Mouse (Mus musculus) hindbrain, postnatal 0 days (tissue): ENCODE data around the gene Elmo1. TPM values are rescaled to one million over a fixed set of nuclear protein-coding genes. Genes with fewer than 3 reads are reported as not detected.

Source experiments
- ATAC-seq: fragments of 200-750 bp; cut with Nextera tagmentation; 2 replicates; pipeline ENCODE4 v1.8.0; 2017; ENCODE audit warnings: mild to moderate bottlenecking, moderate TSS enrichment, moderate library complexity
- DNase-seq: peaks from one replicate; pipeline ENCODE4 v3.0.0-alpha.2; 2015; ENCODE audit warnings: low spot score
- H3K27ac ChIP-seq: fragments of 300-500 bp; sonication (generic); 2 replicates; pipeline ENCODE4 v1.5.1; 2014; ENCODE audit warnings: mild to moderate bottlenecking
- H3K27me3 ChIP-seq: fragments of 300-500 bp; sonication (generic); 2 replicates; pipeline ENCODE4 v1.6.1; 2014; ENCODE audit warnings: low read length, mixed read lengths; ENCODE audit not compliant: insufficient read depth
- H3K36me3 ChIP-seq: fragments of 300-500 bp; sonication (generic); 2 replicates; pipeline ENCODE4 v1.6.1; 2014; ENCODE audit warnings: low read length, mixed read lengths; ENCODE audit not compliant: insufficient read depth
- H3K4me1 ChIP-seq: fragments of 300-500 bp; sonication (generic); 2 replicates; pipeline ENCODE4 v1.6.1; 2014; ENCODE audit warnings: antibody characterized with exemption, low read length, mixed read lengths; ENCODE audit not compliant: insufficient read depth
- H3K4me2 ChIP-seq: fragments of 300-500 bp; sonication (generic); 2 replicates; pipeline ENCODE4 v1.6.1; 2014; ENCODE audit warnings: low read depth, mild to moderate bottlenecking, low read length, moderate library complexity, mixed read lengths
- H3K4me3 ChIP-seq: fragments of 300-500 bp; sonication (generic); 2 replicates; pipeline ENCODE4 v1.5.1; 2014; ENCODE audit warnings: low read length
- H3K9ac ChIP-seq: fragments of 300-500 bp; sonication (generic); replicated peaks from 2 replicates; pipeline ENCODE4 v1.6.1; 2014; ENCODE audit warnings: mild to moderate bottlenecking, low read length, moderate library complexity, mixed read lengths
- H3K9me3 ChIP-seq: fragments of 300-500 bp; sonication (generic); 2 replicates; pipeline ENCODE4 v1.6.1; 2016; ENCODE audit warnings: low read length, mixed read lengths
- CTCF ChIP-seq: IDR thresholded peaks from 2 replicates; pipeline ENCODE4 v1.5.1; 2016; ENCODE audit warnings: antibody characterized with exemption, control low read depth, low read depth
- WGBS: fragments of 180-500 bp; shearing (Covaris S2); extraction: QIAGEN DNeasy Blood & Tissue Kit; methylation state at CpG from one replicate; pipeline ENCODE4 v1.1.7; 2014; 5-methylcytosine and 5-hydroxymethylcytosine counted together
- polyA plus RNA-seq: library from polyadenylated mRNA; unstranded; fragments of >200 nt; fragmentation: Nextera tagmentation; extraction: Ambion mirVana; gene quantifications from 2 replicates; pipeline ENCODE4 v1.2.1, GENCODE M21; 2015
- total RNA-seq: library from RNA; depleted of rRNA; stranded (reverse); fragments of >200 nt; gene quantifications from 2 replicates; pipeline ENCODE4 v1.2.3, GENCODE M21; 2014

Elmo1 gene
- total and polyA plus RNA-seq, 2 experiments from 2014 or later, result 35.8 to 37.5 TPM

DNA sequence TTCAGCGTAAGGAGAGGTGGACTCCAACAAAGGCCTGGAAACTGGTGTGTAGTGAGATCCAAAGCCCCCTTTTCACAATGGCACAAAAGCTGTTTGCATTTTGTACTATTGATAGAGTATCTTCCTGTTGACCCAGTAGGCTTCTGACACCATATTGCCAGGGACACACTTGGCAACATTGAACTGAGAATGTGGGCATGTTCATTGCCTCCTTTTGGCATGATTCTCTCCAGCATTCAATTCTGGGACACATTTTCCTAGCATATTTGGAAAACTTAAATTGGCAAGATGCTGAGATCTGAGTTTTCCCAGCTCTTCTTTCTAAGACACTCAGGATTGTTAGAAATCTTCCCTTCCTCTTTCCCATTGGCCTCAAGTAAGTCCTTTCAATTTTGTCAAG is 377.0 kb downstream of the Elmo1 start:
- Histone ChIP-seq H3K4me2 (no peak overlapping the region), H3K4me3 (no peak overlapping the region), H3K27ac (no peak overlapping the region), H3K4me1 (no peaks in the 10 kb centered on the region), H3K36me3 (no peaks in the 10 kb centered on the region), H3K9me3 (no peaks in the 10 kb centered on the region), H3K27me3 (no peaks in the 10 kb centered on the region), H3K9ac (no peak overlapping the region)
- no peak for ATAC-seq
- 84% methylated on average over 1 of the region's 1 CpGs for WGBS
- DNase-seq, result no peak
- TF ChIP-seq CTCF, result no peak

DNA sequence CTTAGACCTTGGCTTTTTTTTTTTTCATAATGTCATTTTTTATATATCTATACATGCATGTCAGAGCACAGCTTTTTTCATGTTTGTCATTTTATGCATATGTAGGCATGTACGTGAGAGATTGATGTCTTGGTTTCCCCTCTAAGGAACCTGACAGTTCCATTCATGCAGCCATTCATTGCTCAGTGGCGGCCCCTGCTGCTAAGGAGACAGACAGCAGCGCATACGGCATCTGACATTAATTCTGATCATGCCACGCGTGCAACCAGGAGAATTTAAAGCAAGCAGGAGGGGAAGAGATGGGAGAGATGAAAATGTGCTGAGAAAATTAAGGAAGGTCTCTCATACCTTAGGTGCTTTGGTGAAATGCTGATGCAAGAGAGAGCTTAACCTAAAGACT is 381.3 kb downstream of the Elmo1 start:
- Histone ChIP-seq H3K36me3 (no peaks in the 10 kb centered on the region), H3K4me3 (peak overlapping the region; percentile 56), H3K4me2 (peak overlapping the region; percentile 74), H3K27me3 (no peaks in the 10 kb centered on the region), H3K4me1 (no peaks in the 10 kb centered on the region), H3K9me3 (no peaks in the 10 kb centered on the region), H3K9ac (peak overlapping the region; percentile 62; the same call in 1 of the 2 replicates), H3K27ac (peak overlapping the region; percentile 82)
- peak; percentile 70 for ATAC-seq
- peak; percentile 93 for TF ChIP-seq CTCF
- WGBS, result 2% methylated on average over 6 of the region's 6 CpGs
- peak; percentile 90 for DNase-seq

DNA sequence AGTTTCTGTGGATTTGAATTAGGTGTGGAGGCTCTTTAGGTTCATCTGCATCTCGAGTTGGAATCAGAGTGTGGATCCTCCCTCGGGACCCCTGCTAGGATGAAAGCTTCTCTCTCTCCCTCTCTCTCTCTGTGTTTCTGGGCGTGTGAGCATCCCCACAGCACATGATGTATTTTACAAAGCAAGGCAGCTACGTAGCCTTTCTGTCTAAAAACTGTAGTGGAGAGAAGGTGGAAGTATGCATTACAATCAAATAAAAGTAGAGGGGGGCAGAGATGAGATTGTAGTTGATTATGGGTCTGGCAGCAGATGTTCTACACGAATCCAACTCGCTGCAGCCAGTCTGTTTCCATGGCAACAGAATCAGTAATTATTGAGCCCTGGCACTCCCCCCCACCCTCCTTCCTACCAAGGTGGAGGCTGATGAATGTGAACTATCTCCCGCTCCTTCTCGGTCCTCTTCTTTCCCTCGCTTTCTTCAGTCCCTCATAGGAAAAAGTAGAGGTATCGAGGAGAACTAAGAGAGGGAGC is 382.0 kb downstream of the Elmo1 start:
- Histone ChIP-seq H3K4me1 (no peaks in the 10 kb centered on the region), H3K9me3 (no peaks in the 10 kb centered on the region), H3K27ac (peak overlapping the region; percentile 82), H3K36me3 (no peaks in the 10 kb centered on the region), H3K4me3 (peak overlapping the region; percentile 56), H3K9ac (peak overlapping the region; percentile 62), H3K4me2 (peak overlapping the region; percentile 74), H3K27me3 (no peaks in the 10 kb centered on the region)
- TF ChIP-seq CTCF, result no peak
- DNase-seq (peak; percentile 88), ATAC-seq (peak; percentile 85)
- 11% methylated on average over 10 of the region's 10 CpGs for WGBS

DNA sequence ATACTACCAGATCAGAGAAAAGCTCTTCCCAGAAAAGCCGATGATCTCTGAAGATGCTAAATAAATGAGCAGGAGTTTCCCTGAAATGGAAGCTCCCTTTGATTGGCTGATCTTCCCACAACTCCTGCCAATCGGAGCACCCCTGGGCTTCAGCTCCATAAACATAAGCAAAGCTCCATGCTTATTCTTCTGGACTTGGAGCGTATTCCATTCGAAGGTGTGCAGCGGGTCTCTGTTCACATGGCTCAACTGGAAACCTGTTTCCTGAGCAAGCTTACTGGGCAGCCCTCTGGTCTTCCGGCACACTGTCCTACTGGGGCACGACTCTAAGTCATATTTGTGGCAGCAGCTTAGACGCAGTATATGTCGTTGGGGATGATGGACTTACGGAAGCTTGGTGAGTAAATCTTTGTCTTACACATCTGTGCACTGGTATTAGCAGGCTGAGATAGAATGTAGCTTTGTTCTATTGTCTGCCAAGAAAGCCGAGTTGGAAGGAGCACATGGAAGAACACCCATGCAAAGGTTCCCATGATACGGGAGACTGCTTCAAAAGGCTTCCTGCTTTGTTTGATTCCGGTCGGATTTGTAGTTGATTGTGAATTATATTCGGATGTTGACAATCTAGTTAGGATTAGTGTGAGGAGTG is 382.6 kb downstream of the Elmo1 start:
- H3K27me3 ChIP-seq, result no peaks in the 10 kb centered on the region
- H3K4me3 ChIP-seq, result peak overlapping the region; percentile 56
- peak overlapping the region; percentile 74 for H3K4me2 ChIP-seq
- H3K9ac ChIP-seq, result peak overlapping the region; percentile 62
- no peaks in the 10 kb centered on the region for H3K36me3 ChIP-seq
- DNase-seq (peak; percentile 88), ATAC-seq (peak; percentile 86)
- no peaks in the 10 kb centered on the region for H3K4me1 ChIP-seq
- no peaks in the 10 kb centered on the region for H3K9me3 ChIP-seq
- WGBS, result 28% methylated on average over 15 of the region's 15 CpGs
- peak overlapping the region; percentile 82 for H3K27ac ChIP-seq
- no peak for TF ChIP-seq CTCF

DNA sequence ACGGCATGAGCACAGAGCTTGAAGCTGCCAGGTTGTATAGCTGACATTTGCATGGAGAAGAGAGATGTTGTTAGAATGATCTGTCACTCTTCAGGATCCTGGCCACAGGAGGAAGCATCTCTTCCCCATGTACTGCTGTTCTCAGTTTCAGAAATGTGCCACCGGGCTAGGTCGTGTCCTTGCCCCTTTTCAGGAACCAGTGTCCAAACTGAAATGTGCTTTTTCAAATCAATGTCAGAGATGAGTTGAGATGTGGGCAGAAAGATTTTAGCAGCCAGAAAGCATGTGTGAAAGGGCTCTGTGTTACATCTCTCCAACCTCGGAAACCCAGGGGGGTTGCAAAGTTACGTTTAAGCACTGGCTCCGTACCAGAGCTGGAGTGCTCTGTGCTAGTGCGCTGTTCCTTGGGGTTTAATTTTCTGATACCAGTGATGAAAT is 383.3 kb downstream of the Elmo1 start:
- H3K4me3 ChIP-seq, result peak overlapping the region; percentile 56
- peak overlapping the region; percentile 74 for H3K4me2 ChIP-seq
- WGBS, result 23% methylated on average over 7 of the region's 7 CpGs
- no peak for TF ChIP-seq CTCF
- no peaks in the 10 kb centered on the region for H3K36me3 ChIP-seq
- peak overlapping the region; percentile 82 for H3K27ac ChIP-seq
- ATAC-seq, result no peak
- H3K4me1 ChIP-seq, result no peaks in the 10 kb centered on the region
- no peaks in the 10 kb centered on the region for H3K9me3 ChIP-seq
- peak overlapping the region; percentile 62 for H3K9ac ChIP-seq
- H3K27me3 ChIP-seq, result no peaks in the 10 kb centered on the region
- peak; percentile 39 for DNase-seq

DNA sequence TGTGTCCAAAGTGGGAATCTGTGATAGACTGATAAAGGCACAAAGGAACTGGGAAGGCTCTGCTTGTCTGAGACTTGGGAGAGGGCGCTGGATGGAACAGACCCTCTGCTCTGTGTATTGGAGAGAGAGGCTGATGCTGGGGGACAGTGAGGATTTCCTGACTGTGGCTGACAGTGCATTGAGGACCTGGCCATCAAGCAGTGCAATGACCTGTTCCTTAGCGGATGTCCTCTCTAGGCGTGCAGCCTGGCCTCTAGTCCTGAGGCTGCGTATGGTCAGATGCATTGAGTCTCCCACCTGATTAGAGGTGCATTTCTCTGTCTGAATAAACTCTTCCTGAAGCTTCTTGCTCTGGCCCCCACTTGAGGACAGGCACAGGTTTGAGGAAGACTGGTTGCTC is 384.2 kb downstream of the Elmo1 start:
- TF ChIP-seq CTCF, result no peak
- H3K36me3 ChIP-seq, result no peaks in the 10 kb centered on the region
- H3K9ac ChIP-seq, result peak overlapping the region; percentile 62
- H3K4me3 ChIP-seq, result peak overlapping the region; percentile 56
- H3K9me3 ChIP-seq, result no peaks in the 10 kb centered on the region
- H3K4me1 ChIP-seq, result no peaks in the 10 kb centered on the region
- H3K4me2 ChIP-seq, result peak overlapping the region; percentile 74
- 71% methylated on average over 4 of the region's 4 CpGs for WGBS
- ATAC-seq, result no peak
- H3K27me3 ChIP-seq, result no peaks in the 10 kb centered on the region
- DNase-seq, result no peak
- H3K27ac ChIP-seq, result peak overlapping the region; percentile 82; the same call in 1 of the 2 replicates

DNA sequence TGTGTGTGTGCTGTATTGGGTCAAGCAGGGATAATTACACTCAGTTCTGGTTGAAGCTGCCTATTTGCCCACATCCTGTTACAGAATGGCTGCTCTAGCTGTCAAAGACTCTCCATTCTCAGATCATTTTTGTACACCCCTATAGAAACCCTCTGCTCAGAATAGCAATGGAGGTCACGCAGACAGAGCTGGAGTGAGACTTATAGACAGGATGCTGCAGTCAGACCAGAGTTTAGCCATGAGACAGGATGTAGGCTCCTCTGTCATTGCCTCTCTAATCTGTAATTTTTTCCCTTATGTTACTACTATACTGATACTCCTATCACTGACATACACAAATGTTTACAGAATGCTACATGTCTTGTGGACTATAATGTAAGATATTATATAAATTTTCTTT is 391.4 kb downstream of the Elmo1 start:
- Histone ChIP-seq H3K4me3 (no peak overlapping the region), H3K4me1 (no peaks in the 10 kb centered on the region)
- no peak for DNase-seq

More for the DNA sequence above, 391.4 kb downstream of the Elmo1 start:
- H3K4me2 ChIP-seq, result no peak overlapping the region
- no peaks in the 10 kb centered on the region for H3K27me3 ChIP-seq
- WGBS, result 91% methylated on average over 1 of the region's 1 CpGs
- TF ChIP-seq CTCF, result no peak
- H3K36me3 ChIP-seq, result no peaks in the 10 kb centered on the region
- H3K9ac ChIP-seq, result no peak overlapping the region
- no peaks in the 10 kb centered on the region for H3K9me3 ChIP-seq
- no peak overlapping the region for H3K27ac ChIP-seq
- no peak for ATAC-seq
